Mouse (Mus musculus) CH12.LX (cell line): ENCODE measurements around the gene Ankrd9.

Experiments used
- GABPA ChIP-seq: IDR thresholded peaks from 2 replicates; pipeline ENCODE4 v1.6.1; 2012; ENCODE audit warnings: low read depth, low read length, improper control_type of control experiment, inconsistent platforms; ENCODE audit not compliant: insufficient replicate concordance
- MAFK ChIP-seq: IDR thresholded peaks from 2 replicates; pipeline ENCODE4 v1.6.1; 2011; ENCODE audit warnings: low read length, improper control_type of control experiment; ENCODE audit not compliant: insufficient replicate concordance
- SIN3A ChIP-seq: IDR thresholded peaks from 2 replicates; pipeline ENCODE4 v1.6.1; 2012; ENCODE audit warnings: low read length, improper control_type of control experiment, inconsistent platforms
- TBP ChIP-seq: conservative IDR thresholded peaks from 2 replicates; pipeline ENCODE4 v1.6.1; 2011; ENCODE audit warnings: low read depth, low read length, improper control_type of control experiment
- TCF12 ChIP-seq: IDR thresholded peaks from 2 replicates; pipeline ENCODE4 v1.6.1; 2014; ENCODE audit warnings: low read depth, mild to moderate bottlenecking, inconsistent platforms, low read length, improper control_type of control experiment
- ZKSCAN1 ChIP-seq: IDR thresholded peaks from 2 replicates; pipeline ENCODE4 v1.6.1; 2012; ENCODE audit warnings: low read depth, inconsistent platforms, low read length, improper control_type of control experiment, borderline replicate concordance
- ZMIZ1 ChIP-seq: IDR thresholded peaks from 2 replicates; pipeline ENCODE4 v1.6.1; 2012; ENCODE audit warnings: low read depth, mild to moderate bottlenecking, inconsistent platforms, low read length, improper control_type of control experiment

DNA sequence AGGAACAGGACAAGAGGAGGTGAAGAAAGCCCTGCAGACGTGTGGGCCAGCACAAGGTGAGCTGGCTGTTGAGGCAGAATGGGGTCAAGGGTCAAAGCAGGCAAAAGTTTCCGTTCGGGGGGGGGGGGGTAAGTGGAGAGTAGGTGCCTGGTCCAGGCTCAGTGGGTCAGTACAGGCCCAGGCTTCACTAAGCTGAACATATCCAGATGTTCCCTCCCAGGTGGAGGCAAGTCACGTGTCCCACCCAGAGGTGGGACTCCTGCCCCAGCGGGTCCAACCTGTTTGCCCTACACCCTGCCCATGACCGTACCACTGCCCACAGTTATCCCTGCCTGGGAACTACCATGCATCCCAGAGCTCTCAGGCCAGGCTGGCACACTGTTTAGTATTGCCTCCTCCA, 27.0 kb upstream of the Ankrd9 start:
- TF ChIP-seq ZKSCAN1 = no peak
- no peak for TF ChIP-seq GABPA
- no peak for TF ChIP-seq SIN3A
- no peak for TF ChIP-seq MAFK
- TF ChIP-seq TBP = no peak
- TF ChIP-seq ZMIZ1 = no peak
- no peak for TF ChIP-seq TCF12
